Mouse (Mus musculus) erythroblast, embryonic 14.5 days (primary cell): ENCODE data around the gene Sacm1l. TPM values are rescaled to one million over a fixed set of nuclear protein-coding genes. Genes with fewer than 3 reads are reported as not detected.
A peak's percentile ranks its signal among the peaks of the same experiment; 100 is the strongest.

Experiments used
- H3K27me3 ChIP-seq: 2 replicates; pipeline ENCODE4 v1.6.1; 2012; ENCODE audit warnings: inconsistent platforms; ENCODE audit not compliant: control insufficient read depth
- H3K36me3 ChIP-seq: 2 replicates; pipeline ENCODE4 v1.6.1; 2012; ENCODE audit warnings: mild to moderate bottlenecking, inconsistent platforms; ENCODE audit not compliant: control insufficient read depth
- H3K4me1 ChIP-seq: 2 replicates; pipeline ENCODE4 v1.6.1; 2012; ENCODE audit warnings: inconsistent platforms; ENCODE audit not compliant: control insufficient read depth
- H3K4me3 ChIP-seq: replicated peaks from 2 replicates; pipeline ENCODE3; 2012; ENCODE audit warnings: moderate library complexity, mild to moderate bottlenecking, inconsistent platforms
- H3K9me3 ChIP-seq: 2 replicates; pipeline ENCODE4 v1.6.1; 2012; ENCODE audit warnings: low read length, inconsistent platforms, mixed read lengths; ENCODE audit not compliant: control insufficient read depth
- GATA1 ChIP-seq: IDR thresholded peaks from 2 replicates; pipeline ENCODE4 v1.6.1; 2012; ENCODE audit warnings: low read length, inconsistent platforms, mixed read lengths
- TAL1 ChIP-seq: IDR thresholded peaks from 3 replicates; pipeline ENCODE4 v1.6.1; 2012; ENCODE audit warnings: low read length, inconsistent platforms, mixed read lengths
- polyA plus RNA-seq: library from polyadenylated mRNA; stranded (reverse); fragments of >175 nt; gene quantifications from 2 replicates; pipeline ENCODE4 v1.2.3, GENCODE M21; 2012

Gene Sacm1l
- 0.07 and 0.08 TPM in 2 replicates for polyA plus RNA-seq

DNA sequence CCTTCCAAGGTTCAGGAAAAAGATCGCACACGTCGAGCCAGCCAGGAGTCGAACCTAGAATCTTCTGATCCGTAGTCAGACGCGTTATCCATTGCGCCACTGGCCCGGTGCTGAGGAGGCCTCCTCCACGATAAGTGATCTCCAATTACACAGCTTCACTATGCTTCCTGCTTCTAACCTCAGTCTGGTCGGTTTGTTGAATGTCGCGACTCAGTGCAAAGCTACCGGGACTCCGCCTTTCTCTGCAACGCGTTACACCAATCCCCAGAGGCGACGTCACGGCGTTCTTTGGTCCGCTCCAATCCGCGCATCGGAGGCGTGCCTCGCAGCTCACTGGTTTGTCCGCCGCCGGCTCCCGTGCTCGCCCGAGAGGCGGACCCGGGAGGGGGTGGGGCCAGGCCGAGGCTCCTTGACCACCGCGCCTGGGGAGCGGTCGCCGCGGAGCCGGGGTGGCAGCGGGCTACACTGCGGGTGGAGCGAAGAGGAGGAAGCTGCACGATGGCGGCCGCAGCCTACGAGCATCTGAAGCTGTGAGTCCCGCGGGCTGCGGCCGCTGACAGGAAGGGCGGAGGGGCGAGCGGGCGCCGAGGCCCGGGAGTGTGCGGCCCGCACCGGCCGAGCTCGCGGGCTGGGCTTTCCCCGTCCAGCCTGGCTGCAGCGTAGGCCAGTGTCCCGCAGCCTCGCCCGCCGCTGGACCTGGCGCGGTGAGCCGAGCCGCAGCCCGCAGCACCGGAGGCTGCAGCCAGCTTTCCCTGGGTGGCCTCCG lies at the start of gene Sacm1l:
Gene Sacm1l (plus strand): TSS at position 368 of the 766 bp plus-strand sequence.
- TF ChIP-seq GATA1 (no peak), TAL1 (no peak)
- Histone ChIP-seq H3K4me1 (peaks cover 73% of the 10 kb centered on the region), H3K36me3 (peaks cover 5% of the 10 kb centered on the region), H3K4me3 (peak within 1 kb of the TSS; percentile 95), H3K27me3 (no peaks in the 10 kb centered on the region), H3K9me3 (no peaks in the 10 kb centered on the region)

DNA sequence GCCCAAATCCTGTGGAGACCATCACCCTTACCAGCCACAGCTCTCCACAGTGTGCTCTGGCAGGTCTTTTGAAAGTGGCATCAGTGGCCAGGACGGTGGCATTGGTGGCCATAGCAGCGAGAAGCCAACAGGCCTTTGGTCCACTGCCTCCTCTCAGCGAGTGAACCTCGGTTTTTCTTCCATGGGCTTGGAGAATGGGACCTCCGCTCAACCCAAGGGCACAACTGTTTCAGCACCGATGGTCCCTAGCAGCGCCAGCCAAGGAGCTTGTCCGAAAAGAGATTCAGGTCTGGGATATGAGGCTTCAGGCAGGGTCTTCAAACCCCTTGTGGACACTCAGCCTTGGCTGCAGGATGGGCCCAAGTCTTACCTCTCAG lies 49.7 kb upstream of the Sacm1l start:
- TF ChIP-seq TAL1 (no peak), GATA1 (no peak)
- no peaks in the 10 kb centered on the region for H3K27me3 ChIP-seq
- peak overlapping the region; percentile 85 for H3K4me3 ChIP-seq
- peaks cover 57% of the 10 kb centered on the region for H3K36me3 ChIP-seq
- no peaks in the 10 kb centered on the region for H3K9me3 ChIP-seq
- H3K4me1 ChIP-seq: peaks cover 71% of the 10 kb centered on the region

DNA sequence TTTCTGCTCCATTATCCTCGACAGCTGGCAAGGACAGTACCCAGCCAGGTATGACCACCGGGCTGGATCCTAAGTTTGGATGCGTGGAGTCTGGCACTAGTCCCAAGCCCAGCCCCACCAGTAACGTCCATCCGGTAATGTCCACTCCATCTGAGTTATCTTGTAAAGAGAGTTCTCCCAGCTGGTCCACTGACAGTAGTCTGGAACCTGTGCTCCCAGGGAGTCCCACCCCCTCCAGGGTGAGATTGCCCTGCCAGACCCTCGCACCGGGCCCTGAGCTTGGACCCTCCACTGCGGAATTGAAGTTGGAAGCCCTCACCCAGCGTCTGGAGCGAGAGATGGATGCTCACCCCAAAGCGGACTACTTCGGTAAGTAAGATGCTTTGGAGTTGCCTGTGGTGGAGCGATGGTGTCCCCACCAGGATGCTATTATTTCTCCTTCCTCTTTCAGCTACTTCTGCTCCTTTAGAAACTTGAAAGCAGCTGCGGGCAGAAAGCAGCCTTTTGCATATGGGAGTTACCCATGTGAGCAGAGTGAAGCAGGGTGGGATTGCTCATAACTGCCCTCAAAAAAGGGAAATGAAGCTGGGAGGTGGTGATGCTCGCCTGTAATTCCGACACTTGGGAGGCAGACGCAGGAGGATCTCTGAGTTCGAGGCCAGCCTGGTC lies 49.2 kb upstream of the Sacm1l start:
- Histone ChIP-seq H3K9me3 (no peaks in the 10 kb centered on the region), H3K36me3 (peaks cover 61% of the 10 kb centered on the region), H3K4me3 (peak overlapping the region; percentile 85), H3K4me1 (peaks cover 75% of the 10 kb centered on the region), H3K27me3 (no peaks in the 10 kb centered on the region)
- no peak for TF ChIP-seq GATA1

DNA sequence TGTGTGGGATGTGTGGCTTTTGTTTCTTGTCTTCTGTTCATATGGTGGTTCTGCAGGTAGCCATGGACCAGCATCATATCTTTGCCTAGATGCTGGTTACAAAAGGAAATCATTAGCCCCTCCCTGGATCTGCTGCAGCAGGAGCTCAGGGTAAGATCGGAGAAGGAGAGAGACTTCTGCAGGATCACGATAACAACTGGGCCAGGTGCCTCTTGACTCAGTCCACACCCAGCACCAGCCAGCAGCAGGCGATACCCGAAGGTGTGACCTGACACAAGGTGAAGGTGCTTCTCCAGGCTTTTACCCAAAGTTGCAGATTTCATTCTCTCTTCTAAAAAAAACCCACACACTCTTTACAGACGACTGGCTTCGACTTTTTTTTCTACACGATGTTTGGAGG lies 48.4 kb upstream of the Sacm1l start:
- Histone ChIP-seq H3K36me3 (peaks cover 69% of the 10 kb centered on the region), H3K4me1 (peaks cover 82% of the 10 kb centered on the region), H3K9me3 (no peaks in the 10 kb centered on the region), H3K27me3 (no peaks in the 10 kb centered on the region), H3K4me3 (peak overlapping the region; percentile 85)
- TF ChIP-seq GATA1: peak; percentile 85
- TF ChIP-seq TAL1: peak; percentile 89

DNA sequence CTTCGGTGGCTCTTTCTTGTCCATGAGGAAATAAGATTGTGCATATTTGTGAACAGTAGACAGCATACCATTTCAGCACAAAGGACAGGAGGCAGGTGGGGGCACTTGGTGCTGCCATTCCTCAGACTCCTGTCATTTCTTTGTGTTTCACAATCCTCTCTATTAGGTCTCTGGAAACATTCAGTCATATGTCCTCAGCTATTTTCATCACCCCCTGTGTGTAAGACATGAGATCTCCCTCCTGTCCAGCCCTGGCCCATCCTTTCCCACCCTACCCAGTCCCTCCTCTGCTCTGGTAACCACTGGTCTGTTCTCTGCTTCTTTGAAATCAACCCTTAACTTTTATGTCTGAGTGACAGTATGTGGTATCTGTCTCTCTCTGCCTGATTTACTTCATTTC lies 46.0 kb upstream of the Sacm1l start:
- Histone ChIP-seq H3K27me3 (no peaks in the 10 kb centered on the region), H3K4me1 (peaks cover 88% of the 10 kb centered on the region), H3K4me3 (peak overlapping the region; percentile 85), H3K9me3 (no peaks in the 10 kb centered on the region), H3K36me3 (peaks cover 93% of the 10 kb centered on the region)
- no peak for TF ChIP-seq TAL1
- no peak for TF ChIP-seq GATA1

DNA sequence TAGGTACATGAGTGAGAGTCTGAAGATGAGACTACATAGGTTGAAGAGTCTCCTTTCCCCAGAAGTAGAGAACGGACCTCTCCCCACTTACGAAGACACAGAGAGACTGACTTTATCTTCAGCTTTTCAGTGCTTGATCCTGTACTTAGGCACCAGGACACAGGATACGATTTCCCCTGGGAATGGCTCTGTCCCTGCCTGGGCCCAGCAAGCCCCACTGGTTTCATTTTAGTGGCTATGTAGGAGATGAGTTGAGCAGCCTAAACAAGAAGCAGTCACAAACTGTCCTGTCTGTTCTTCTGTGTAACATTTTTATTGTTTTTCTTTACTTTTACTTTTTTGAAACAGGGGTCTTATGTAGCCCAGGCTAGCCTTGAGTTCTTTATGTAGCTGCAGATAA lies 44.7 kb upstream of the Sacm1l start:
- H3K36me3 ChIP-seq: peaks cover 99% of the 10 kb centered on the region
- H3K27me3 ChIP-seq: no peaks in the 10 kb centered on the region
- H3K4me3 ChIP-seq: no peak overlapping the region
- H3K4me1 ChIP-seq: peaks cover 86% of the 10 kb centered on the region
- no peak for TF ChIP-seq TAL1
- TF ChIP-seq GATA1: no peak
- H3K9me3 ChIP-seq: no peaks in the 10 kb centered on the region

DNA sequence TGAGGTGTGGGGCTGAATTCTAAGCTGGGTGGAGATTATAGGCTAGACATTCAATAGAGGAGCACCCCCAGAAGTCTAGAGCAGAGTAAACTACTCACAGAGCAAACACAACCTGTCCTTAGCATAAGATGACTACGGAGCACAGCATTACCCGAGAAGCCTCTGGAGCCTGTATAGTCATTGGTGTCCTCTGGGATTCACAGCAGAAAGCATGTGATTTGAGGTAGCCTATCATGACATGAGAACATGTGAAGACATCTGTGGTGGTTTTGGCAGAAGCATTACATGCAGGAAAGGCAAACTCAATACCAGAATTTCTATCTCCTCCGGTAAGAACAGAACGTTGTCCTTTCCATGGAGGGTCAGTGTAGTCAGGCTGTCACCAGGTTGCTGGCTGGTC lies 44.0 kb upstream of the Sacm1l start:
- no peak overlapping the region for H3K4me3 ChIP-seq
- TF ChIP-seq GATA1 (no peak), TAL1 (no peak)
- no peaks in the 10 kb centered on the region for H3K27me3 ChIP-seq
- H3K9me3 ChIP-seq: no peaks in the 10 kb centered on the region
- peaks cover 99% of the 10 kb centered on the region for H3K36me3 ChIP-seq
- H3K4me1 ChIP-seq: peaks cover 86% of the 10 kb centered on the region

DNA sequence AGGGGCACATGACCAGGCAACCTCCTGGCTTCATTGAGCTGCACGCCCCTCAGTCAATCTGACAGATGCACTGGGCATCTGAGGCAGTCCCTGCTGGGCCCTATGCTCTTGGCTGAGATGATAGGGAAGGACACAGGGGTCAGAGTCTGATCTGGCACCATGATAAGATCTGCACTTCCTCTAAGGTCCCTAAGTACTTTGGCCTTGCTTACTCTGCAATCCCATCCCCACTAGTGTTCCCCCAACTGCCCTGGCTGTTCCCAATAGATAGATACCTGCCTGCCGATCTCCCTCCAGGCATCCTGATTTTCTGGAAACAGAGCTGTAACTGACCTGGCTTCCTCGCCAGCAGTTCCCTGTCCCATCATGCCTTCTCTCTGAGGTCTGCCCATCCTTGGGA lies 42.9 kb upstream of the Sacm1l start:
- Histone ChIP-seq H3K9me3 (no peaks in the 10 kb centered on the region), H3K27me3 (no peaks in the 10 kb centered on the region), H3K4me3 (no peak overlapping the region), H3K36me3 (peaks cover 97% of the 10 kb centered on the region), H3K4me1 (peaks cover 84% of the 10 kb centered on the region)
- TF ChIP-seq TAL1 (no peak), GATA1 (0 out of 2 replicates have a peak, but pooled peaks have one; percentile 34)

DNA sequence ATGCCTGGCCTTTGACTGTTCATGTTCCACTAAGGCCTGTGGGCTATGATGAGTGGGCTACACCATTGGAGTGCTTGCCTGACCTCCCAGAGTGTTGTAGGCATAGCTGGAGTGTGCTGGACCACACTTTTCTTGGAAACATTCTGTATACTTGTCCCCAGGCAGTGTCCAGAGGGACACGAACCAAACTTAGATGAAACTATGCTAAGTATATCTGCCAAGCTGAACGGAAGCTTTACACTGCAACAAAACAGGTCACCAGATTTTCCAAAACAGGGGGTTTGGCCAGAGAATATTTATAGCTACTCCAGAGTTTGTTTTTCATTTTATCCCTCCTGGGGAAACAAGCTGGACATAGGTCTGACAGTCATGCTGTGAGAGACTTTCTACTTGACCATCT lies 40.5 kb upstream of the Sacm1l start:
- Histone ChIP-seq H3K27me3 (no peaks in the 10 kb centered on the region), H3K4me1 (peaks cover 80% of the 10 kb centered on the region), H3K4me3 (no peak overlapping the region), H3K9me3 (no peaks in the 10 kb centered on the region), H3K36me3 (peaks cover 94% of the 10 kb centered on the region)
- TF ChIP-seq GATA1: no peak
- no peak for TF ChIP-seq TAL1
